Mouse (Mus musculus) MEL (cell line): Measurements from ENCODE around the gene Nova2. TPM values are rescaled to one million over a fixed set of nuclear protein-coding genes. Genes with fewer than 3 reads are reported as not detected.

Experiments used
- DNase-seq: peaks from one replicate; pipeline ENCODE4 v3.0.0; 2011; ENCODE audit warnings: low read depth, low spot score
- H3K27ac ChIP-seq: 2 replicates; pipeline ENCODE4 v1.5.1; 2012; ENCODE audit warnings: low read depth, mild to moderate bottlenecking, control low read depth, low read length, moderate library complexity; ENCODE audit not compliant: control insufficient read depth
- H3K27me3 ChIP-seq, 2 experiments: fragments of 150-350 bp in 1 of 2; sonication (generic) in 1 of 2; 2 replicates each; pipeline ENCODE4 v1.6.1; 2012; ENCODE audit warnings: low read length in 2 of 2, mild to moderate bottlenecking in 2 of 2, improper control_type of control experiment in 1 of 2, moderate library complexity in 1 of 2; ENCODE audit not compliant: insufficient read depth in 2 of 2, control insufficient read depth in 1 of 2
- H3K36me3 ChIP-seq, 2 experiments: 2 replicates each; pipeline ENCODE4 v1.6.1; 2012 to 2014; ENCODE audit warnings: low read length in 2 of 2, improper control_type of control experiment in 1 of 2, inconsistent platforms in 1 of 2, mild to moderate bottlenecking in 1 of 2; ENCODE audit not compliant: insufficient read depth in 2 of 2, control insufficient read depth in 1 of 2
- H3K4me1 ChIP-seq, 2 experiments: fragments of 150-350 bp in 1 of 2; sonication (generic) in 1 of 2; 2 replicates each; pipeline ENCODE4 v1.6.1; 2012; ENCODE audit warnings: low read length in 2 of 2, improper control_type of control experiment in 1 of 2, mild to moderate bottlenecking in 1 of 2; ENCODE audit not compliant: insufficient read depth in 2 of 2, control insufficient read depth in 1 of 2
- H3K4me3 ChIP-seq, 2 experiments: fragments of 150-350 bp in 1 of 2; sonication (generic) in 1 of 2; 2 replicates each; pipeline ENCODE4 v1.5.1; 2012; ENCODE audit warnings: low read depth in 2 of 2, low read length in 2 of 2, mild to moderate bottlenecking in 2 of 2, moderate library complexity in 2 of 2, control low read depth in 1 of 2, improper control_type of control experiment in 1 of 2; ENCODE audit not compliant: control insufficient read depth in 1 of 2, insufficient read depth in 1 of 2
- H3K79me2 ChIP-seq: 2 replicates; pipeline ENCODE4 v1.6.1; 2012; ENCODE audit warnings: mild to moderate bottlenecking, low read length, moderate library complexity; ENCODE audit not compliant: control insufficient read depth, poor library complexity, insufficient read depth
- H3K9ac ChIP-seq: 2 replicates; pipeline ENCODE4 v1.6.1; 2012; ENCODE audit warnings: low read depth, mild to moderate bottlenecking, control low read depth, low read length, moderate library complexity; ENCODE audit not compliant: control insufficient read depth, poor library complexity, severe bottlenecking
- H3K9me3 ChIP-seq: fragments of 150-350 bp; sonication (generic); replicated peaks from 2 replicates; pipeline ENCODE4 v1.6.1; 2012; ENCODE audit warnings: mild to moderate bottlenecking, low read length, improper control_type of control experiment, moderate library complexity; ENCODE audit not compliant: insufficient read depth
- BHLHE40 ChIP-seq: IDR thresholded peaks from 2 replicates; pipeline ENCODE4 v1.6.1; 2012; ENCODE audit warnings: low read depth, mild to moderate bottlenecking, inconsistent platforms, low read length, improper control_type of control experiment, borderline replicate concordance
- CHD1 ChIP-seq: IDR thresholded peaks from 2 replicates; pipeline ENCODE4 v1.6.1; 2012; ENCODE audit warnings: low read depth, mild to moderate bottlenecking, inconsistent platforms, low read length, improper control_type of control experiment
- CHD2 ChIP-seq: IDR thresholded peaks from 2 replicates; pipeline ENCODE4 v1.6.1; 2011; ENCODE audit warnings: low read length, improper control_type of control experiment
- CTCF ChIP-seq, 3 experiments: IDR thresholded peaks in 2 of 3; conservative IDR thresholded peaks in 1 of 3; 2 replicates each; pipeline ENCODE4 v1.5.1; 2011 to 2012; ENCODE audit warnings: low read length in 3 of 3, low read depth in 2 of 3, mild to moderate bottlenecking in 2 of 3, improper control_type of control experiment in 1 of 3, inconsistent platforms in 1 of 3, mixed read lengths in 1 of 3, moderate library complexity in 1 of 3; ENCODE audit not compliant: control insufficient read depth in 1 of 3, insufficient read depth in 1 of 3, poor library complexity in 1 of 3, severe bottlenecking in 1 of 3
- E2F4 ChIP-seq: IDR thresholded peaks from 2 replicates; pipeline ENCODE4 v1.6.1; 2011; ENCODE audit warnings: low read depth, low read length, improper control_type of control experiment, borderline replicate concordance
- GABPA ChIP-seq: IDR thresholded peaks from 2 replicates; pipeline ENCODE4 v1.6.1; 2012; ENCODE audit warnings: low read depth, mild to moderate bottlenecking, inconsistent platforms, low read length, improper control_type of control experiment, moderate library complexity
- GATA1 ChIP-seq: IDR thresholded peaks from 2 replicates; pipeline ENCODE4 v1.6.1; 2011; ENCODE audit warnings: low read depth, low read length, improper control_type of control experiment
- HCFC1 ChIP-seq: IDR thresholded peaks from 2 replicates; pipeline ENCODE4 v1.6.1; 2012; ENCODE audit warnings: low read depth, mild to moderate bottlenecking, inconsistent platforms, low read length, improper control_type of control experiment, moderate library complexity
- JUND ChIP-seq: IDR thresholded peaks from 2 replicates; pipeline ENCODE4 v1.6.1; 2011; ENCODE audit warnings: low read depth, mild to moderate bottlenecking, improper control_type of control experiment, low read length
- MAX ChIP-seq: IDR thresholded peaks from 2 replicates; pipeline ENCODE4 v1.6.1; 2011; ENCODE audit warnings: low read length, improper control_type of control experiment
- MAZ ChIP-seq: IDR thresholded peaks from 2 replicates; pipeline ENCODE4 v1.6.1; 2012; ENCODE audit warnings: low read depth, mild to moderate bottlenecking, inconsistent platforms, low read length, improper control_type of control experiment
- MYB ChIP-seq: IDR thresholded peaks from 2 replicates; pipeline ENCODE4 v1.6.1; 2011; ENCODE audit warnings: mild to moderate bottlenecking, low read depth, low read length, improper control_type of control experiment
- MYC ChIP-seq: IDR thresholded peaks from 2 replicates; pipeline ENCODE4 v1.6.1; 2011; ENCODE audit warnings: low read depth, mild to moderate bottlenecking, low read length, improper control_type of control experiment, moderate library complexity
- NELFE ChIP-seq: IDR thresholded peaks from 2 replicates; pipeline ENCODE4 v1.6.1; 2011; ENCODE audit warnings: low read depth, low read length, improper control_type of control experiment
- RCOR1 ChIP-seq: IDR thresholded peaks from 2 replicates; pipeline ENCODE4 v1.6.1; 2012; ENCODE audit warnings: low read depth, mild to moderate bottlenecking, inconsistent platforms, low read length, improper control_type of control experiment
- SMC3 ChIP-seq: IDR thresholded peaks from 2 replicates; pipeline ENCODE4 v1.6.1; 2011; ENCODE audit warnings: low read depth, low read length, improper control_type of control experiment
- USF1 ChIP-seq: IDR thresholded peaks from 2 replicates; pipeline ENCODE4 v1.6.1; 2014; ENCODE audit warnings: low read depth, mild to moderate bottlenecking, inconsistent platforms, low read length, improper control_type of control experiment, moderate library complexity
- USF2 ChIP-seq, 2 experiments: IDR thresholded peaks; 2 replicates each; pipeline ENCODE4 v1.6.1; 2011 to 2012; ENCODE audit warnings: improper control_type of control experiment in 2 of 2, low read length in 2 of 2, borderline replicate concordance in 1 of 2, inconsistent platforms in 1 of 2, low read depth in 1 of 2, mild to moderate bottlenecking in 1 of 2; ENCODE audit not compliant: insufficient read depth in 1 of 2
- ZC3H11A ChIP-seq: IDR thresholded peaks from 2 replicates; pipeline ENCODE4 v1.6.1; 2012; ENCODE audit warnings: low read depth, mild to moderate bottlenecking, inconsistent platforms, low read length, improper control_type of control experiment
- ZKSCAN1 ChIP-seq: IDR thresholded peaks from 2 replicates; pipeline ENCODE4 v1.6.1; 2012; ENCODE audit warnings: low read depth, mild to moderate bottlenecking, inconsistent platforms, low read length, improper control_type of control experiment, moderate library complexity
- polyA plus RNA-seq, 2 experiments: library from polyadenylated mRNA; stranded (reverse) in 1 of 2; unstranded in 1 of 2; fragments of >175 nt in 1 of 2; fragments of >200 nt in 1 of 2; gene quantifications; 2 replicates each; pipeline versions ENCODE4 v1.2.1 to v1.2.4; 2012; ENCODE audit warnings: low replicate concordance in 2 of 2, low read depth in 1 of 2; ENCODE audit not compliant: insufficient read length in 2 of 2, insufficient read depth in 1 of 2, missing spikeins in 1 of 2
- total RNA-seq: library from RNA; depleted of rRNA; stranded (reverse); fragments of 300-350 nt; gene quantifications from 2 replicates; pipeline ENCODE4 v1.2.3, GENCODE M21; 2012

Nova2 gene
- total and polyA plus RNA-seq, 3 experiments = 0.04 to 0.22 TPM; not detected in 1

- peaks cover 0 to 7% of the 10 kb centered on the region in 2 experiments; a peak in 2 of 4 replicates for H3K36me3 ChIP-seq
- H3K9ac ChIP-seq = no peak overlapping the region
- no peak for DNase-seq
- no peak overlapping the region for H3K27ac ChIP-seq
- H3K4me3 ChIP-seq = no peak overlapping the region
- no peaks in the 10 kb centered on the region for H3K79me2 ChIP-seq
- peaks cover 2 to 21% of the 10 kb centered on the region in 2 experiments; a peak in 3 of 4 replicates for H3K4me1 ChIP-seq
- H3K9me3 ChIP-seq = no peaks in the 10 kb centered on the region
- no peaks in the 10 kb centered on the region for H3K27me3 ChIP-seq
- TF ChIP-seq RCOR1 = no peak
Observed at GRCm38 (mm10) chr7:18988780-18989179, 63.1 kb downstream of the Nova2 start.

DNA sequence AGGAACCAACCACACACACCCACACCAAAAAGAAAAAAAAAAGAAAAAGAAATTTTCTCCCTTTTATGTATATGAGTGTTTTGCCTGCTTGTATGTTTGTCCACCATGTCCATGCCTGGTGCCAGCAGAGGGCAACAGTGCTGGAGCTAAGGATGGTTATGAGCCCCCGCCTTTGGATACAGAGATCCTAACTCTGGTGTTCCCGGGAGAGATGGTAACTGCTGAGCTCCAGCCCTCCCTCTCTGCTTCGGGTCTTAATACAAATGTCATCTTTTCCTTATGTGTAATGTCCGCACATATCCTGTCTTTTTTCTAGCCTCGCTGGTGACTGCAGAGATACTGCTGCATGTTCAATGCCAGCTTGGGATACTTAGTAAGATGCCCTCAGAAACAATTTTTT is 64.3 kb downstream of the Nova2 start:
- Histone ChIP-seq H3K4me3 (no peak overlapping the region), H3K9ac (no peak overlapping the region), H3K27ac (no peak overlapping the region), H3K79me2 (no peaks in the 10 kb centered on the region), H3K36me3 (peaks cover 0 to 7% of the 10 kb centered on the region in 2 experiments; a peak in 2 of 4 replicates), H3K9me3 (no peaks in the 10 kb centered on the region), H3K4me1 (peaks cover 2 to 21% of the 10 kb centered on the region in 2 experiments; a peak in 3 of 4 replicates), H3K27me3 (no peaks in the 10 kb centered on the region)
- no peak for DNase-seq
- no peak for TF ChIP-seq BHLHE40
- TF ChIP-seq NELFE = no peak
- TF ChIP-seq CHD2 = no peak
- TF ChIP-seq MAX = no peak
- TF ChIP-seq CHD1 = no peak
- TF ChIP-seq MAZ = no peak
- TF ChIP-seq USF1 = no peak
- no peak for TF ChIP-seq ZKSCAN1
- TF ChIP-seq GABPA = no peak
- no peak; a peak in 1 of 6 replicates for TF ChIP-seq CTCF (IDR thresholded peaks at IDR 0.05 in 2 of 3, conservative IDR thresholded peaks at IDR 0.05 in 1 of 3; ENCODE audit: control insufficient read depth in 1 of 3, insufficient read depth in 1 of 3, low read depth in 2 of 3, low read length in 3 of 3, poor library complexity in 1 of 3, severe bottlenecking in 1 of 3)
- no peak for TF ChIP-seq SMC3
- no peak for TF ChIP-seq GATA1
- no peak for TF ChIP-seq MYB
- TF ChIP-seq JUND = no peak
- TF ChIP-seq MYC = no peak
- TF ChIP-seq ZC3H11A = no peak
- TF ChIP-seq HCFC1 = no peak
- TF ChIP-seq USF2 (IDR thresholded peaks at IDR 0.05; ENCODE audit: borderline replicate concordance in 1 of 2, insufficient read depth in 1 of 2, low read depth in 1 of 2, low read length in 2 of 2) = no peak
- TF ChIP-seq E2F4 = no peak
